Mouse (Mus musculus) lung, postnatal 0 days (tissue): ENCODE data around the gene Eml1.

ENCODE experiments used
- CTCF ChIP-seq: IDR thresholded peaks from 2 replicates; pipeline ENCODE4 v1.5.1; 2016; ENCODE audit warnings: antibody characterized with exemption, mild to moderate bottlenecking
- EP300 ChIP-seq: IDR thresholded peaks from 2 replicates; pipeline ENCODE4 v1.6.1; 2016; ENCODE audit warnings: antibody characterized with exemption, mild to moderate bottlenecking, control low read depth

- TF ChIP-seq CTCF (no peak), EP300 (no peak)
Measured at GRCm38 (mm10) chr12:108365868-108366267, 4.9 kb upstream of the Eml1 start.
